ENCODE assay signal across 25 mouse cellular contexts in genomic region chr17:58407769-58408168, GRCm38 (mm10).
A peak's percentile ranks its signal among the peaks of the same experiment; 100 is the strongest.
DNase-seq lines count a peak whose midpoint lies in the region; ATAC-seq and TF ChIP-seq lines count a peak whose summit lies in the region.
"Had no signal": no experiment of that assay in that cellular context is flagged by ENCODE, and none has a peak within 500 bp of the region (broad histone marks: within the 10 kb centered on the region; RNA-seq: fewer than 3 reads in every experiment).

No protein-coding gene starts in this region.

- no peak overlapping the region for H3K9ac ChIP-seq in forebrain, postnatal 0 days
- H3K9ac ChIP-seq in forebrain, embryonic 12.5 days = no peak overlapping the region
- H3K9ac ChIP-seq in lung, embryonic 14.5 days = no peak overlapping the region
- no peak overlapping the region for H3K9ac ChIP-seq in neural tube, embryonic 15.5 days (replicated peaks)
- H3K9ac ChIP-seq: embryonic facial prominence, embryonic 13.5 days; forebrain, embryonic 13.5 days; heart, embryonic 15.5 days; hindbrain, embryonic 15.5 days; kidney, embryonic 15.5 days; limb, embryonic 13.5 days; liver, embryonic 12.5 days; midbrain, embryonic 12.5 days had no signal

- no peaks in the 10 kb centered on the region for H3K4me1 ChIP-seq in forebrain, postnatal 0 days (ENCODE audit: insufficient read depth)
- H3K4me1 ChIP-seq in forebrain, embryonic 12.5 days = no peaks in the 10 kb centered on the region
- H3K4me1 ChIP-seq in lung, embryonic 14.5 days (ENCODE audit: insufficient read depth) = no peaks in the 10 kb centered on the region
- no peaks in the 10 kb centered on the region for H3K4me1 ChIP-seq in neural tube, embryonic 15.5 days
- H3K4me1 ChIP-seq: embryonic facial prominence, embryonic 13.5 days; forebrain, embryonic 13.5 days; heart, embryonic 15.5 days; hindbrain, embryonic 15.5 days; kidney, embryonic 15.5 days; limb, embryonic 13.5 days; liver, embryonic 12.5 days; midbrain, embryonic 12.5 days had no signal

- peak; percentile 89 for ATAC-seq in forebrain, postnatal 0 days
- ATAC-seq in forebrain, embryonic 12.5 days (ENCODE audit: low FRiP score) = no peak
- ATAC-seq in lung, embryonic 14.5 days (ENCODE audit: insufficient read depth) = no peak
- no peak for ATAC-seq in neural tube, embryonic 15.5 days (ENCODE audit: low FRiP score)
- ATAC-seq: forebrain, embryonic 13.5 days; liver, embryonic 12.5 days had no signal

- no peak overlapping the region for H3K27ac ChIP-seq in forebrain, postnatal 0 days (ENCODE audit: low read depth, low read length)
- H3K27ac ChIP-seq in forebrain, embryonic 12.5 days = no peak overlapping the region
- no peak overlapping the region for H3K27ac ChIP-seq in lung, embryonic 14.5 days (ENCODE audit: low read depth)
- no peak overlapping the region for H3K27ac ChIP-seq in neural tube, embryonic 15.5 days (replicated peaks)
- H3K27ac ChIP-seq: embryonic facial prominence, embryonic 13.5 days; forebrain, embryonic 13.5 days; heart, embryonic 15.5 days; hindbrain, embryonic 15.5 days; kidney, embryonic 15.5 days; limb, embryonic 13.5 days; liver, embryonic 12.5 days; midbrain, embryonic 12.5 days had no signal

- H3K27me3 ChIP-seq in forebrain, postnatal 0 days (ENCODE audit: insufficient read depth, low read length) = no peaks in the 10 kb centered on the region
- H3K27me3 ChIP-seq in forebrain, embryonic 12.5 days = no peaks in the 10 kb centered on the region
- no peaks in the 10 kb centered on the region for H3K27me3 ChIP-seq in lung, embryonic 14.5 days (ENCODE audit: insufficient read depth, low read length)
- H3K27me3 ChIP-seq in neural tube, embryonic 15.5 days (replicated peaks) = no peaks in the 10 kb centered on the region
- H3K27me3 ChIP-seq: embryonic facial prominence, embryonic 13.5 days; forebrain, embryonic 13.5 days; heart, embryonic 15.5 days; hindbrain, embryonic 15.5 days; kidney, embryonic 15.5 days; limb, embryonic 13.5 days; liver, embryonic 12.5 days; midbrain, embryonic 12.5 days had no signal

- no peak overlapping the region for H3K4me2 ChIP-seq in forebrain, postnatal 0 days (ENCODE audit: low read depth)
- H3K4me2 ChIP-seq in forebrain, embryonic 12.5 days = no peak overlapping the region
- no peak overlapping the region for H3K4me2 ChIP-seq in lung, embryonic 14.5 days
- no peak overlapping the region for H3K4me2 ChIP-seq in neural tube, embryonic 15.5 days
- H3K4me2 ChIP-seq: embryonic facial prominence, embryonic 13.5 days; forebrain, embryonic 13.5 days; heart, embryonic 15.5 days; hindbrain, embryonic 15.5 days; kidney, embryonic 15.5 days; limb, embryonic 13.5 days; liver, embryonic 12.5 days; midbrain, embryonic 12.5 days had no signal

- H3K9me3 ChIP-seq in forebrain, postnatal 0 days (ENCODE audit: low read length) = no peaks in the 10 kb centered on the region
- H3K9me3 ChIP-seq in forebrain, embryonic 12.5 days = no peaks in the 10 kb centered on the region
- H3K9me3 ChIP-seq in lung, embryonic 14.5 days (ENCODE audit: low read depth, low read length) = no peaks in the 10 kb centered on the region
- no peaks in the 10 kb centered on the region for H3K9me3 ChIP-seq in neural tube, embryonic 15.5 days (replicated peaks)
- H3K9me3 ChIP-seq: embryonic facial prominence, embryonic 13.5 days; forebrain, embryonic 13.5 days; heart, embryonic 15.5 days; hindbrain, embryonic 15.5 days; kidney, embryonic 15.5 days; limb, embryonic 13.5 days; liver, embryonic 12.5 days; midbrain, embryonic 12.5 days had no signal

- no peak for TF ChIP-seq CTCF in forebrain, postnatal 0 days (IDR thresholded peaks at IDR 0.05; ENCODE audit: low read depth)
- TF ChIP-seq CTCF in lung, embryonic 14.5 days (IDR thresholded peaks at IDR 0.05; ENCODE audit: low read depth) = no peak

- peak; percentile 43 for DNase-seq in forebrain, postnatal 0 days
- peak; percentile 4 for DNase-seq in lung, embryonic 14.5 days
- no peak for DNase-seq in lung, adult 18-20 months
- peak; percentile 17 to 60 for DNase-seq in layer of hippocampus, adult 18-20 months (ENCODE audit: low spot score in 2 of 2)
- DNase-seq in layer of hippocampus, postnatal 10 days (ENCODE audit: low spot score in 2 of 2) = peak; percentile 16 to 22
- DNase-seq in spleen, postnatal 4 days (ENCODE audit: low spot score in 2 of 2) = no peak
- DNase-seq: adrenal gland, postnatal 36 days; cerebellum, adult 11 months; cerebellum, postnatal 25 days; embryo, embryonic 11 days; gastrocnemius, postnatal 25 days; heart, postnatal 36 days; kidney, adult 11 months; lung, adult 2 months had no signal

- H3K36me3 ChIP-seq in forebrain, postnatal 0 days (ENCODE audit: insufficient read depth) = no peaks in the 10 kb centered on the region
- no peaks in the 10 kb centered on the region for H3K36me3 ChIP-seq in forebrain, embryonic 12.5 days (replicated peaks)
- no peaks in the 10 kb centered on the region for H3K36me3 ChIP-seq in lung, embryonic 14.5 days (ENCODE audit: insufficient read depth)
- no peaks in the 10 kb centered on the region for H3K36me3 ChIP-seq in neural tube, embryonic 15.5 days
- H3K36me3 ChIP-seq: embryonic facial prominence, embryonic 13.5 days; heart, embryonic 15.5 days; hindbrain, embryonic 15.5 days; kidney, embryonic 15.5 days; limb, embryonic 13.5 days; liver, embryonic 12.5 days; midbrain, embryonic 12.5 days had no signal

- H3K4me3 ChIP-seq in forebrain, postnatal 0 days (ENCODE audit: low read depth, low read length) = no peak overlapping the region
- no peak overlapping the region for H3K4me3 ChIP-seq in forebrain, embryonic 12.5 days (replicated peaks)
- H3K4me3 ChIP-seq in lung, embryonic 14.5 days (ENCODE audit: low read depth, low read length) = no peak overlapping the region
- H3K4me3 ChIP-seq in neural tube, embryonic 15.5 days (replicated peaks) = no peak overlapping the region
- H3K4me3 ChIP-seq: embryonic facial prominence, embryonic 13.5 days; erythroblast, embryonic 14.5 days; forebrain, embryonic 13.5 days; heart, embryonic 15.5 days; hindbrain, embryonic 15.5 days; kidney, embryonic 15.5 days; limb, embryonic 13.5 days; liver, embryonic 12.5 days; midbrain, embryonic 12.5 days had no signal

Comparison
In these comparisons a context has a peak if more than half of its experiments do, and no peak if none do; other contexts are left out.
1. DNase-seq: peak in forebrain, postnatal 0 days (single experiment), lung, embryonic 14.5 days (single experiment), layer of hippocampus, adult 18-20 months (2 of 2) and layer of hippocampus, postnatal 10 days (2 of 2); none in lung, adult 18-20 months (0 of 2) and spleen, postnatal 4 days (0 of 2).